Mouse (Mus musculus) urinary bladder, postnatal 14 days (tissue): ENCODE results near the gene 2310022B05Rik.

Experiments used
- DNase-seq: peaks from one replicate; pipeline ENCODE4 v3.0.0; 2021; ENCODE audit warnings: low spot score

Gene 2310022B05Rik

GRCm38 (mm10) chr8:124658415-124658814 is 4.8 kb downstream of the 2310022B05Rik start:
- DNase-seq, result peak; percentile 85

- DNase-seq, result no peak
Measured at GRCm38 (mm10) chr8:124657961-124658360, 5.2 kb downstream of the 2310022B05Rik start.

GRCm38 (mm10) chr8:124653568-124654475 is 9.3 kb downstream of the 2310022B05Rik start:
- no peak for DNase-seq

- no peak for DNase-seq
Measured at GRCm38 (mm10) chr8:124652546-124652945, 10.6 kb downstream of the 2310022B05Rik start.

GRCm38 (mm10) chr8:124651776-124652175 is 11.4 kb downstream of the 2310022B05Rik start:
- DNase-seq, result no peak

GRCm38 (mm10) chr8:124648311-124648710 is 14.9 kb downstream of the 2310022B05Rik start:
- no peak for DNase-seq

GRCm38 (mm10) chr8:124643540-124644339 is 19.4 kb downstream of the 2310022B05Rik start:
- peak; percentile 52 for DNase-seq

GRCm38 (mm10) chr8:124641599-124641998 is 21.6 kb downstream of the 2310022B05Rik start:
- DNase-seq, result no peak

GRCm38 (mm10) chr8:124635247-124635502 is 28.0 kb downstream of the 2310022B05Rik start:
- no peak for DNase-seq

GRCm38 (mm10) chr8:124634411-124635246 is 28.5 kb downstream of the 2310022B05Rik start:
- no peak for DNase-seq

- peak; percentile 79 for DNase-seq
Measured at GRCm38 (mm10) chr8:124633001-124633703, 30.0 kb downstream of the 2310022B05Rik start.

- DNase-seq, result no peak
Measured at GRCm38 (mm10) chr8:124631966-124632365, 31.2 kb downstream of the 2310022B05Rik start.

- no peak for DNase-seq
Measured at GRCm38 (mm10) chr8:124630891-124631290, 32.3 kb downstream of the 2310022B05Rik start.

GRCm38 (mm10) chr8:124630489-124630888 is 32.7 kb downstream of the 2310022B05Rik start:
- DNase-seq, result no peak

GRCm38 (mm10) chr8:124626251-124626650 is 36.9 kb downstream of the 2310022B05Rik start:
- DNase-seq, result no peak

GRCm38 (mm10) chr8:124621255-124621654 is 41.9 kb downstream of the 2310022B05Rik start:
- DNase-seq, result no peak

GRCm38 (mm10) chr8:124618252-124618651 is 44.9 kb downstream of the 2310022B05Rik start:
- no peak for DNase-seq

GRCm38 (mm10) chr8:124617266-124617869 is 45.8 kb downstream of the 2310022B05Rik start:
- DNase-seq, result peak; percentile 79

- peak; percentile 23 for DNase-seq
Measured at GRCm38 (mm10) chr8:124614325-124614724, 48.8 kb downstream of the 2310022B05Rik start.

GRCm38 (mm10) chr8:124608972-124609353 is 54.2 kb downstream of the 2310022B05Rik start:
- no peak for DNase-seq
